Mouse (Mus musculus): ENCODE measurements around the gene Cd52. TPM values are rescaled to one million over a fixed set of nuclear protein-coding genes. Genes with fewer than 3 reads are reported as not detected.
"Not testable (repeated sequence)": the region's sequence is repeated elsewhere in the genome, so short reads cannot be mapped to it uniquely, and the experiment has no call there.

Gene Cd52
- polyA plus RNA-seq (2015; fragmentation: Nextera tagmentation; extraction: Ambion mirVana): 2.1 and 2.8 TPM in 2 replicates

DNA sequence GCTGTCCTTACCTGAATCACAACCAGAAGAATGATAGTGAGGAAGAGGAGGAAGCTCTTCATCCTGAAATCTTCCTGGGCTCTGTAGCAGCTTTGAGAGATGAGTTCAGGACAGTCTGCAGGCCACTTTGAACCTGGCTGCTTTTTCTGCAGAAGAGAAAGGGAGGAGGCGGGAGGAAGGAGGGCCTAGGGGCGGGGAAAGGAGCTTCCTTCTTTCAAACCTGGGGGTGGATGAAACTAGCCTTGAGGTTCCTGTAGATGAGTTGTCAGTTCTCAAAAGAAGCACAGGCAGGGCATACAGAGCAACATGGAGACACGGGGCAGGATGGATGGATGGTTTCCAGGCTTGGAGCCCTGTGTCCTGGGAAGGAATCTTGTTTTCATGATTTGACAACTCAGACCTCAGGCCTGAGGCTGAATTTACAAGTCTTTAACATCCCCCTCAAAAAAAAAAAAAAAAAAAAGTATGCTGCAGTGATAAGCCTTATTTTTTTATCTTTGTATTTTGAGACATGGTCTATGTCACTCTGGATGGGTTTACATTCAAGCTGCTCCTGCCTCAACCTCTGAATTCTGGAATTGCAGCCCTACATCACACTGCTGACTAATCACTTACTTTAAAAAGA, at the start of gene Cd52:
Gene Cd52 (minus strand): TSS at position 160 of the 625 bp plus-strand sequence.
- Histone ChIP-seq H3K4me2 (no peak within 1 kb of the TSS), H3K4me3 (no peak within 1 kb of the TSS), H3K27ac (no peak within 1 kb of the TSS), H3K9ac (no peak within 1 kb of the TSS), H3K4me1 (no peaks in the 10 kb centered on the region), H3K36me3 (replicated peaks) (no peaks in the 10 kb centered on the region), H3K27me3 (replicated peaks) (no peaks in the 10 kb centered on the region), H3K9me3 (no peaks in the 10 kb centered on the region)
- ATAC-seq (replicated peaks): no peak
- 52% methylated on average over 3 of the region's 3 CpGs for WGBS

DNA sequence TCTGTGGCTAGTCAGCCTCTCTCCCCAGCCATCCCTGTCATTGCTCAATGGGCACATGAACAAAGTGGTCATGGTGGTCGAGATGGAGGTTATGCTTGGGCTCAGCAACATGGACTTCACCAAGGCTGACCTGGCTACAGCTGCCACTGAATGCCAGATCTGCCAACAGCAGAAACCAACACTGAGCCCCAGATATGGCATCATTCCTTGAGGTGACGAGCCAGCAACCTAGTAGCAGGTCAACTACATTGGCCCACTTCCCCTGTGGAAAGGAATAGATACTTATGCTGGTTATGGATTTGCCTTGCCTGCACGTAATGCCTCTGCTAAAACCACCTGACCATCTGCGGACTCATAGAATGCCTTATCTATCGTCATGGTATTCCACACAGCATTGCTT, 49.4 kb upstream of the Cd52 start:
- H3K36me3 ChIP-seq (replicated peaks); H3K9me3 ChIP-seq; H3K9ac ChIP-seq; H3K4me1 ChIP-seq; ATAC-seq (replicated peaks); H3K27me3 ChIP-seq (replicated peaks); H3K4me2 ChIP-seq; H3K27ac ChIP-seq; H3K4me3 ChIP-seq: not testable (repeated sequence)
- 96% methylated on average over 5 of the region's 5 CpGs for WGBS

DNA sequence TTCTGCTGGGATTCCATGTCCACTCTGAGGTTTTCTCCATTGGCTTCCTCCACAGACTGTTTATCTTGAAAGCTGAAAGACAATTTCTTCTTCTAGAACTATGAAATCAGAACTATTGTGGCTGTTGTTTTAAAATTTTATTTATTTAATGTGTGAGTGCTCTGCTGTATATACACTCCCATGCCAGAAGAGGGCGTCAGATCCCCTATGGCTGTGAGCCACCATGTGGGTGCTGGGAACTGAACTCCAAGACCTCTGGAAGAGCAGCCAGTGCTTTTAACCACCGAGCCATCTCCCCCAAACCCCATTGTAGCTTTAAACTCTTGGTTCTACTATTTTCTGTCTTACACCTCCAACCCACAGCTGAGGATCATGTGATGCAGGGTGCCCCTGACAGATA, 44.0 kb upstream of the Cd52 start:
- Histone ChIP-seq H3K9me3 (no peaks in the 10 kb centered on the region), H3K4me1 (no peaks in the 10 kb centered on the region), H3K4me2 (no peak overlapping the region), H3K27me3 (replicated peaks) (no peaks in the 10 kb centered on the region), H3K4me3 (no peak overlapping the region), H3K27ac (no peak overlapping the region), H3K36me3 (replicated peaks) (no peaks in the 10 kb centered on the region), H3K9ac (no peak overlapping the region)
- ATAC-seq (replicated peaks): no peak
- WGBS: 73% methylated on average over 2 of the region's 2 CpGs

DNA sequence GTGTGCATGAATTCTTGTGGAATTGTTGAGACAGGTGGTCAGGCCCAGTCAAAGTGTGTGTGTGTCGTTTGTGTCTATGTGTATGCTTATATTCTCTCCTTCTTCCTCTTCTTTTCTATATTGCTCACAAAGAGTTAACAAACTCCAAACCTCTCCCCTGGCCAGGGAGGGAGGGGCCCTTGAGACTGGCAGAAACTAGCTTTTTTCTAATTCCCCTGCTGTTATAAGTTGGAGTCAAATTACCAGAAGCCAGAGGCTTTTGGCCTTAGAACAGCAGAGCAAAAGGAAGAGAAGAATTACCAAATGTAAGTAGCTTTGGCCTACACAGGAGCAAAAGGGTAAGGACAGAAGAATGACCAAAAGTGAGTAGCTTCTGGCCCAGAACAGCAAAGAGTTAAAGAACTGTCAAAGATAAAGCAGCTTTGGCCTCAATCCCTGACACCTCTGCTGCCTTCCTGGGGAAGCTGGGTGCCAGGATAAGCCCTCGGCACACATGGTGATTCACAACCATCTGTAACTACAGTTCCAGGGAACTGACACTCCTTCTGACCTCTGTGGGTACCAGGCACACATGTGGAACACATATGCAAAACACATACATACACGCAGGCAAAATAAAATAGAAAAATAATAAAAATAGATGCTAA, 41.5 kb upstream of the Cd52 start:
- H3K9me3 ChIP-seq: no peaks in the 10 kb centered on the region
- no peak overlapping the region for H3K4me3 ChIP-seq
- no peaks in the 10 kb centered on the region for H3K27me3 ChIP-seq (replicated peaks)
- 76% methylated on average over 3 of the region's 3 CpGs for WGBS
- no peak overlapping the region for H3K4me2 ChIP-seq
- no peak overlapping the region for H3K27ac ChIP-seq
- H3K9ac ChIP-seq: no peak overlapping the region
- H3K4me1 ChIP-seq: no peaks in the 10 kb centered on the region
- H3K36me3 ChIP-seq (replicated peaks): no peaks in the 10 kb centered on the region
- ATAC-seq (replicated peaks): no peak

DNA sequence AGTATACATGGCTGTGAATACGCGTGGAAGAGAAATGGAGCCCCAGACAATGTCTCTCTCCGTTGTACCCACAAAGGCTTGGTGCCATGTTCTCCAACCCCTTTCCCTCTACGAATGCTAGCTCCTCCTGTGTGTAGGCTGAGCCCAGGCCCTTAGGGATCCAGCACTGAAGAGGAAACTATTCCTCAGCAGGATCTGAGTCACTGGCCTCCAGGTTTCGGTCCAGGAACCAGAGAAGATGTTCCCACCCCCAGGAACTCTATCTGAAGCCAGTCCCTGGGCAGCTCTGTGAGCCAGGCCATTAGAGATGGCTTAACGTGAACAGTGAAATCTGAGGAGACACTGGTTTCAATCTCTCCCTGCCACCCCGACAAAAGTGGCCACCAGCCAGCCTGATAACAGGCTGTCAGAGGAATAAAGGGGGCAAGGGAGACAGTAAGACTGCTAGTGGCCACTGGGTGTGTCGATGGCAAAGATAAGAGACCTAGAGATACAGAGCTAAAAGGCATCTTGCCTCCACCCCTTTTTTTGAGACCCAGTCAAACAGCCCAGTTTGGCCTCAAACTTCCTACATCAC, 37.7 kb upstream of the Cd52 start:
- Histone ChIP-seq H3K9me3 (no peaks in the 10 kb centered on the region), H3K4me1 (peaks cover 13% of the 10 kb centered on the region), H3K27ac (no peak overlapping the region), H3K36me3 (replicated peaks) (no peaks in the 10 kb centered on the region), H3K4me3 (no peak overlapping the region), H3K9ac (no peak overlapping the region), H3K4me2 (no peak overlapping the region), H3K27me3 (replicated peaks) (no peaks in the 10 kb centered on the region)
- no peak for ATAC-seq (replicated peaks)
- WGBS: 89% methylated on average over 8 of the region's 8 CpGs

DNA sequence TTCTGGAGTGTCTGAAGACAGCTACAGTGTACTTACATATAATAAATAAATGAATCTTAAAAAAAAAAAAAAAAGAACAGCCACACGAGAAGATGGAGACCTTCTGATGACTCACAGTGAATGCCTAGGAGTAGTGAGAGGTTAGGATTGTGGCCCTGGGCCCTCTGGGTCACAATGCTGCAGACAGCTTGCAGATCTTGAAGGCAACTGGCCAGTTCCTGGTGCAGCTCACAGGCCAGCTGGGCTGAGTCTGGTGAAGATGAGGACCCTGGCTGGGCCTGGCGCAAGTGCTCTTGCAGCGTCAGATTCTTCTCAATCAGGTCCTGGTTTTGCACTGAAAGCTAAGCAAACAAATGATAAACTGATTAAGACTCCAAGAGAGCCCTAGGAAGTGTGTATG, 37.2 kb upstream of the Cd52 start:
- Histone ChIP-seq H3K36me3 (replicated peaks) (no peaks in the 10 kb centered on the region), H3K9ac (no peak overlapping the region), H3K27ac (no peak overlapping the region), H3K27me3 (replicated peaks) (no peaks in the 10 kb centered on the region), H3K9me3 (no peaks in the 10 kb centered on the region), H3K4me3 (no peak overlapping the region), H3K4me1 (peaks cover 18% of the 10 kb centered on the region), H3K4me2 (no peak overlapping the region)
- WGBS: 89% methylated on average over 3 of the region's 3 CpGs
- ATAC-seq (replicated peaks): no peak

DNA sequence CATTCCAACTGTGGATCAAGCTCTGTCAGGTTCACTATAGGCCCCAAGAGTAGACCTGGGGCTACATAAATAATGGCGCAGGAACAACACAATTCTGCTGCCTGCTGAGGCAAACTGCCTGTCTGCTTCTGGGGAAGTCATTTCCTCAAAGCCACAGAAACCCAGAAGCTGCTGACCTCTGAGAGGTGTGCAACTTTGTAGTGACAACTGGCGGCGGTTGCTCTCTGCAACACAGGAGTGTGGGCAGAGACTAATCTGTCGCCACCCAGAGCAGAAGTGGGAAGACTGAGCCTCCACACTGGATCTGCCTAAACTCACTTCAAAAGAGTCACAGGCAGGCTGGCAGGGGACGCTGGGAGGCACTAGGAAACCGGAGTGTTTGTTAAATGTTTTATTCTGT, 34.6 kb upstream of the Cd52 start:
- Histone ChIP-seq H3K27ac (peak overlapping the region; percentile 80; the same call in 1 of the 2 replicates), H3K4me2 (peak overlapping the region; percentile 91), H3K36me3 (replicated peaks) (no peaks in the 10 kb centered on the region), H3K4me3 (0 out of 2 replicates have a peak overlapping the region, but pooled peaks have one; percentile 88), H3K9me3 (no peaks in the 10 kb centered on the region), H3K9ac (0 out of 2 replicates have a peak overlapping the region, but pooled peaks have one; percentile 95), H3K27me3 (replicated peaks) (no peaks in the 10 kb centered on the region), H3K4me1 (peaks cover 23% of the 10 kb centered on the region)
- 51% methylated on average over 6 of the region's 6 CpGs for WGBS
- no peak for ATAC-seq (replicated peaks)

DNA sequence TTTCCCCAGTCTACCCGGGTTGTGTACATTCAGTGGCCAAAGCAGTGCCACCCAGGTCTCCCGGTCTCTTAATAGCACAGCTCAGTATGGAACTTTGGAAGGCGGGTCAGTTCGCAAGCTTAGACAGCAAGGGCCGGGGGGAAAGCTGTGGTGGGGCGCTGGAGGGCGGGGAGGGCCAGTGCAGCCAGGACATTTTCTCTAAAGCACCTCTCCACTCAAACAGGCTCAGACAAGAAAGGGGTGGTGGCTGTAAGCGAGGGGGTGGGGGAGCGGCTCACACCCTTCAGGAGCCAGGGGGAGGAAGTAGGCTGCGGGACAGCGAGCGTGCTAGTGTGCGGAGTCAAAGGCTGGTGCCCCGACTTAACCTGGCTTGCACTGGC, 34.1 kb upstream of the Cd52 start:
- no peak; the same call in 1 of the 2 replicates for ATAC-seq (replicated peaks)
- Histone ChIP-seq H3K9ac (peak overlapping the region; percentile 95), H3K4me2 (peak overlapping the region; percentile 91), H3K27ac (peak overlapping the region; percentile 80), H3K36me3 (replicated peaks) (no peaks in the 10 kb centered on the region), H3K27me3 (replicated peaks) (no peaks in the 10 kb centered on the region), H3K4me1 (peaks cover 25% of the 10 kb centered on the region), H3K9me3 (no peaks in the 10 kb centered on the region), H3K4me3 (peak overlapping the region; percentile 88)
- 6% methylated on average over 14 of the region's 14 CpGs for WGBS

DNA sequence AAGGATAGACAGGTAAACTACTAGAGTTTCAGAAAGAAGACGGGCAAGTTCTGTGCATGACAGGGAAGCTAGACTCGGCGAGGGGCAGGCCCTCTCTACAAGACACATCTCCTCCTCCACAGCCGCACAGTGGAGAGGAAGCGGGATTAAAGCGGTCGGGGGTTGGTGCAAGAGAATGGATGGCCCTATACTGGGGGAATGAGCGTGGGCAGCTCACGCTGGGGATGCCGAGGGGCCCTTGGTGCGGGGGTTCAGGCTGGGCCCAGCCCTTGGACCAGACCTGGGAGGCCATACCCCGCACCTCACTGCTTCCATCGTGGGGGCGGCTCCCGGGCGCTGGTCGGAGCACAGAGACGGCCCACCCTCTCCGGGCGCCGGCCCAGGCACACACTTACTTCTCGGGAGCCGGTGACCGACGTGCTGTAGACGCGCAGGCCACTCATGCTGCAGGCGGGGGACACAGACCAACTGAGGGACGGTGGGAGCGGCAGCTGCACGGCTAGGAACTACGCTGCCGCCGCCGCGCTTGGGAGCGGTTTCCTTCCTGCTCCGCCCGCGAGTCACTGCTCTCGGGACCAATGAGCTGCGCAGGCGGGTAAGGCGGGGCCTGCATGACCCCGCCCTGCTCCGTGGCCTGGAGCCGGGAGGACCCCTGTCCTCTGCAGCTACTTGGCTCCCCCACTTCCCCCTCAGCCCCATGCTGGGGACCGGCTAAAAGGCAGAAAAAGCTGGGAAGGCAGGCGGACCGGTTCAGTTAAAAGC, 33.5 kb upstream of the Cd52 start, which contains the start of gene Sh3bgrl3:
Gene Sh3bgrl3 (minus strand): TSS at position 569 of the 762 bp plus-strand sequence.
- Histone ChIP-seq H3K4me2 (peak within 1 kb of the TSS; percentile 91), H3K36me3 (replicated peaks) (no peaks in the 10 kb centered on the region), H3K9ac (peak within 1 kb of the TSS; percentile 95), H3K9me3 (no peaks in the 10 kb centered on the region), H3K4me1 (peaks cover 29% of the 10 kb centered on the region), H3K27me3 (replicated peaks) (no peaks in the 10 kb centered on the region), H3K27ac (peak within 1 kb of the TSS; percentile 80), H3K4me3 (peak within 1 kb of the TSS; percentile 88)
- under 1% methylated on average over 50 of the region's 50 CpGs for WGBS
- ATAC-seq (replicated peaks): peak; percentile 94

DNA sequence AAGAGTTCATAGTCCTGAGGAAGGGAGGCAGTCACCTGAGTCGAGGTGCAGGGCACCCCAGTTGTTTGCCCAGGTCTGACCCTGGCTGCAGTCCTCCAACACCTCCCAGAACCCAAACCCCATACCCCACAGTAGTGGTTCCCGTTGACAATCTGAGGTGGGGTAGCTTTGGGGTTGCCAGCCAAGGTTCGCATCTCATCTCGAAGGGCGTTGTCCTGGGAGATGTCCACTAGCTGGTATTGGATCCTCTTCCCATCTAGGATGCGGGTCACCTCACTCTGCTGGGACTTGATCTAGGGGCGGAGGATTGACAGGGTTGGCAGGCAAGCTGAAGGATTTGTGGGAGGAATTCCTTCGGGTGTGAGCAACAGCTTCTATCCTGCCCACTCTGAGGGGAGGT, 32.9 kb upstream of the Cd52 start:
- no peak for ATAC-seq (replicated peaks)
- H3K4me1 ChIP-seq: peaks cover 29% of the 10 kb centered on the region
- no peaks in the 10 kb centered on the region for H3K9me3 ChIP-seq
- 55% methylated on average over 8 of the region's 8 CpGs for WGBS
- H3K27me3 ChIP-seq (replicated peaks): no peaks in the 10 kb centered on the region
- no peaks in the 10 kb centered on the region for H3K36me3 ChIP-seq (replicated peaks)
- H3K9ac ChIP-seq: peak overlapping the region; percentile 95
- H3K27ac ChIP-seq: peak overlapping the region; percentile 80
- peak overlapping the region; percentile 91 for H3K4me2 ChIP-seq
- peak overlapping the region; percentile 88 for H3K4me3 ChIP-seq

DNA sequence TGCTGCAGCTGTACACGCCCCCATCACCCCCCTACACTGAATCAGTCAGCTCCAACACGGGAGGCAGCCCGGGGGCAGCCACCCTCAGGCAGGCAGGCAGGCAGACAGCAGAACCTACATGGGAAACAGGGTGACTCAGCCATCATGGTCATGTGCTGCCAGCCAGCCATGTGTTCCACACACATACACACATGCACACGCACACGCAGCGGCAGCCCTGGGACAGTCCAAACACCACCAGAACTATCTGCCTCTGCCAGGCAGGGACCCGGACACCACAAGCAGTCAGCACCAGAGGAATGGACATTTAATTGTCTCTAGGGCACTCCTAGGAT, 32.2 kb upstream of the Cd52 start:
- Histone ChIP-seq H3K27ac (no peak overlapping the region), H3K4me3 (no peak overlapping the region), H3K9ac (no peak overlapping the region), H3K36me3 (replicated peaks) (no peaks in the 10 kb centered on the region), H3K27me3 (replicated peaks) (no peaks in the 10 kb centered on the region), H3K4me2 (peak overlapping the region; percentile 91), H3K4me1 (peaks cover 29% of the 10 kb centered on the region), H3K9me3 (no peaks in the 10 kb centered on the region)
- no peak for ATAC-seq (replicated peaks)
- 89% methylated on average over 7 of the region's 7 CpGs for WGBS

All from midbrain, embryonic 15.5 days (tissue).